Mouse (Mus musculus) midbrain, postnatal 0 days (tissue): Measurements from ENCODE around the gene Krtap1-5. TPM values are rescaled to one million over a fixed set of nuclear protein-coding genes. Genes with fewer than 3 reads are reported as not detected.

Source experiments
- ATAC-seq: fragments of 200-750 bp; cut with Nextera tagmentation; 2 replicates; pipeline ENCODE4 v1.8.0; 2017; ENCODE audit warnings: moderate number of reproducible peaks, mild to moderate bottlenecking, moderate TSS enrichment, moderate library complexity; ENCODE audit not compliant: low FRiP score
- DNase-seq: peaks from one replicate; pipeline ENCODE4 v3.0.0-alpha.2; 2015; ENCODE audit warnings: low spot score
- H3K27ac ChIP-seq: fragments of 300-500 bp; sonication (generic); 2 replicates; pipeline ENCODE4 v1.5.1; 2014; ENCODE audit warnings: low read depth, mild to moderate bottlenecking, low read length, mixed read lengths
- H3K27me3 ChIP-seq: fragments of 300-500 bp; sonication (generic); 2 replicates; pipeline ENCODE4 v1.6.1; 2014; ENCODE audit warnings: low read length, control low read depth, mixed read lengths; ENCODE audit not compliant: insufficient read depth
- H3K36me3 ChIP-seq: fragments of 300-500 bp; sonication (generic); 2 replicates; pipeline ENCODE4 v1.6.1; 2014; ENCODE audit warnings: low read length, control low read depth, mixed read lengths; ENCODE audit not compliant: insufficient read depth
- H3K4me1 ChIP-seq: fragments of 300-500 bp; sonication (generic); 2 replicates; pipeline ENCODE4 v1.6.1; 2014; ENCODE audit warnings: mild to moderate bottlenecking, control low read depth, antibody characterized with exemption, low read length, mixed read lengths; ENCODE audit not compliant: insufficient read depth
- H3K4me2 ChIP-seq: fragments of 300-500 bp; sonication (generic); 2 replicates; pipeline ENCODE4 v1.6.1; 2014; ENCODE audit warnings: low read depth, mild to moderate bottlenecking, low read length, mixed read lengths; ENCODE audit not compliant: poor library complexity, severe bottlenecking
- H3K4me3 ChIP-seq: fragments of 300-500 bp; sonication (generic); 2 replicates; pipeline ENCODE4 v1.5.1; 2014; ENCODE audit warnings: low read depth, mild to moderate bottlenecking, low read length, moderate library complexity
- H3K9ac ChIP-seq: fragments of 300-500 bp; sonication (generic); replicated peaks from 2 replicates; pipeline ENCODE4 v1.6.1; 2014; ENCODE audit warnings: mild to moderate bottlenecking, low read length, moderate library complexity, mixed read lengths; ENCODE audit not compliant: poor library complexity, severe bottlenecking
- H3K9me3 ChIP-seq: fragments of 300-500 bp; sonication (generic); 2 replicates; pipeline ENCODE4 v1.6.1; 2016; ENCODE audit warnings: low read length, control low read depth
- CTCF ChIP-seq: IDR thresholded peaks from 2 replicates; pipeline ENCODE4 v1.5.1; 2016; ENCODE audit warnings: antibody characterized with exemption, mild to moderate bottlenecking
- WGBS: fragments of 180-500 bp; shearing (Covaris S2); extraction: QIAGEN DNeasy Blood & Tissue Kit; methylation state at CpG from one replicate; pipeline ENCODE4 v1.1.7; 2014; 5-methylcytosine and 5-hydroxymethylcytosine counted together
- polyA plus RNA-seq: library from polyadenylated mRNA; unstranded; fragments of >200 nt; fragmentation: Nextera tagmentation; extraction: Ambion mirVana; gene quantifications from 2 replicates; pipeline ENCODE4 v1.2.1, GENCODE M21; 2015
- total RNA-seq: library from RNA; depleted of rRNA; stranded (reverse); fragments of >200 nt; gene quantifications from 2 replicates; pipeline ENCODE4 v1.2.3, GENCODE M21; 2014; rRNA removed

The Krtap1-5 gene
- total and polyA plus RNA-seq, 2 experiments from 2014 or later = not detected

GRCm38 (mm10) chr11:99556195-99556594 lies 24.6 kb downstream of the Krtap1-5 start:
- H3K4me3 ChIP-seq = no peak overlapping the region
- H3K4me1 ChIP-seq = no peaks in the 10 kb centered on the region
- no peak overlapping the region for H3K27ac ChIP-seq
- no peaks in the 10 kb centered on the region for H3K9me3 ChIP-seq
- no peaks in the 10 kb centered on the region for H3K27me3 ChIP-seq
- 86% methylated on average over 2 of the region's 2 CpGs for WGBS
- no peak for TF ChIP-seq CTCF
- ATAC-seq (no peak), DNase-seq (no peak)
- H3K4me2 ChIP-seq = no peak overlapping the region
- H3K9ac ChIP-seq = no peak overlapping the region
- H3K36me3 ChIP-seq = no peaks in the 10 kb centered on the region

DNA sequence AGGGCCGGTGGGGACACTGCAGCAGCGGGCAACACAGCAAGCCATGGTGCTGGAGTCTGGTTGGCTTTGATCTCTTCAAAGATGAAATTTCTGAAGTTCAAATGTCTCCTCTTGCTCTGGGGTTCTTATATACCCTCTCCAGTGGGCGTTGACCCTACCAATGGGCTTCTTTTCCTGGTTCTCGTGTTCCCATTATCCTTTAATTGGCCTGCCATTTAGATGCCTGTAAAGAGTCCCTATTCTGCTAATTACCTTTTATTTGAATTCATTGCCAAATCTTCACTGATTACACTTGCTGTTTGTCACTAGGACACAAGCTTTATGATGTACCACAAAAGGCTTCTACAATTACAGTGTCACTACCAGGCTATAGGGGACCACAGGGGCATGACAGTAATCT lies 30.1 kb downstream of the Krtap1-5 start, which contains the start of gene Krtap3-3:
Gene Krtap3-3 (minus strand): TSS at position 101 of the 400 bp plus-strand sequence.
- H3K27me3 ChIP-seq = no peaks in the 10 kb centered on the region
- no peaks in the 10 kb centered on the region for H3K36me3 ChIP-seq
- no peak within 1 kb of the TSS for H3K4me2 ChIP-seq
- no peaks in the 10 kb centered on the region for H3K4me1 ChIP-seq
- ATAC-seq = no peak
- H3K9ac ChIP-seq = no peak within 1 kb of the TSS
- 82% methylated on average over 3 of the region's 4 CpGs for WGBS
- H3K4me3 ChIP-seq = no peak within 1 kb of the TSS
- H3K9me3 ChIP-seq = no peaks in the 10 kb centered on the region
- DNase-seq = no peak
- no peak within 1 kb of the TSS for H3K27ac ChIP-seq
- no peak for TF ChIP-seq CTCF

- Histone ChIP-seq H3K27me3 (no peaks in the 10 kb centered on the region), H3K4me2 (no peak overlapping the region), H3K9me3 (no peaks in the 10 kb centered on the region), H3K9ac (no peak overlapping the region), H3K36me3 (no peaks in the 10 kb centered on the region), H3K4me1 (no peaks in the 10 kb centered on the region), H3K4me3 (no peak overlapping the region), H3K27ac (no peak overlapping the region)
- TF ChIP-seq CTCF = no peak
- DNase-seq = no peak
- ATAC-seq = no peak
Measured at GRCm38 (mm10) chr11:99547892-99548291, 32.9 kb downstream of the Krtap1-5 start.

GRCm38 (mm10) chr11:99539721-99540120 lies 41.1 kb downstream of the Krtap1-5 start:
- no peak overlapping the region for H3K4me3 ChIP-seq
- peak overlapping the region; percentile 12; the same call in 1 of the 2 replicates for H3K4me2 ChIP-seq
- H3K4me1 ChIP-seq = no peaks in the 10 kb centered on the region
- DNase-seq (peak; percentile 83), ATAC-seq (no peak)
- no peak overlapping the region for H3K27ac ChIP-seq
- 51% methylated on average over 9 of the region's 9 CpGs for WGBS
- TF ChIP-seq CTCF = no peak
- no peaks in the 10 kb centered on the region; the same call in 1 of the 2 replicates for H3K27me3 ChIP-seq
- H3K9me3 ChIP-seq = no peaks in the 10 kb centered on the region
- H3K36me3 ChIP-seq = no peaks in the 10 kb centered on the region
- H3K9ac ChIP-seq = no peak overlapping the region

Other genes starting within 250 kb of the Krtap1-5 start
Only the 30 nearest of the 36 such genes appear.
- gene Krt28, start 206.1 kb downstream of the Krtap1-5 start, total RNA-seq = 0.93 TPM in 1 of 2 replicates, not detected in the other
- gene Krt28, start 206.1 kb downstream of the Krtap1-5 start, polyA plus RNA-seq = 0.33 and 0.66 TPM in 2 replicates
- 6.7 and 18.3 TPM in 2 replicates for gene Krt10, start 191.7 kb downstream of the Krtap1-5 start, total RNA-seq
- 35.7 and 39.2 TPM in 2 replicates for gene Krt10, start 191.7 kb downstream of the Krtap1-5 start, polyA plus RNA-seq
- 2.0 TPM in 1 of 2 replicates, not detected in the other for gene Krt12, start 158.8 kb downstream of the Krtap1-5 start, total RNA-seq
- gene Krt12, start 158.8 kb downstream of the Krtap1-5 start, polyA plus RNA-seq = 0.21 and 0.31 TPM in 2 replicates
- not detected in 2 replicates for gene Krt20, start 142.9 kb downstream of the Krtap1-5 start, total RNA-seq
- gene Krt20, start 142.9 kb downstream of the Krtap1-5 start, polyA plus RNA-seq = 0.13 and 0.36 TPM in 2 replicates
- 0.16 TPM in 1 of 2 replicates, not detected in the other for gene Krt23, start 87.9 kb downstream of the Krtap1-5 start, total RNA-seq
- 0.32 TPM in 1 of 2 replicates, not detected in the other for gene Krt23, start 87.9 kb downstream of the Krtap1-5 start, polyA plus RNA-seq
- gene Krt39, start 59.7 kb downstream of the Krtap1-5 start, total RNA-seq = not detected in 2 replicates
- not detected in 2 replicates for gene Krt39, start 59.7 kb downstream of the Krtap1-5 start, polyA plus RNA-seq
- not detected in 2 replicates for gene Krt40, start 37.9 kb downstream of the Krtap1-5 start, total RNA-seq
- gene Krt40, start 37.9 kb downstream of the Krtap1-5 start, polyA plus RNA-seq = not detected in 2 replicates
- not detected in 2 replicates for gene Krtap3-3, start 30.2 kb downstream of the Krtap1-5 start, total RNA-seq
- not detected in 2 replicates for gene Krtap3-3, start 30.2 kb downstream of the Krtap1-5 start, polyA plus RNA-seq
- gene Krtap3-2, start 24.2 kb downstream of the Krtap1-5 start, total RNA-seq = not detected in 2 replicates
- gene Krtap3-2, start 24.2 kb downstream of the Krtap1-5 start, polyA plus RNA-seq = not detected in 2 replicates
- gene Gm11939, start 21.6 kb downstream of the Krtap1-5 start, total RNA-seq = not detected in 2 replicates
- gene Gm11939, start 21.6 kb downstream of the Krtap1-5 start, polyA plus RNA-seq = not detected in 2 replicates
- gene Krtap3-1, start 14.4 kb downstream of the Krtap1-5 start, total RNA-seq = not detected in 2 replicates
- gene Krtap3-1, start 14.4 kb downstream of the Krtap1-5 start, polyA plus RNA-seq = not detected in 2 replicates
- not detected in 2 replicates for gene Krtap1-4, start 2.6 kb upstream of the Krtap1-5 start, total RNA-seq
- not detected in 2 replicates for gene Krtap1-4, start 2.6 kb upstream of the Krtap1-5 start, polyA plus RNA-seq
- gene Krtap1-3, start 10.3 kb upstream of the Krtap1-5 start, total RNA-seq = not detected in 2 replicates
- gene Krtap1-3, start 10.3 kb upstream of the Krtap1-5 start, polyA plus RNA-seq = not detected in 2 replicates
- not detected in 2 replicates for gene Krtap9-3, start 17.1 kb upstream of the Krtap1-5 start, total RNA-seq
- not detected in 2 replicates for gene Krtap9-3, start 17.1 kb upstream of the Krtap1-5 start, polyA plus RNA-seq
- not detected in 2 replicates for gene Gm11938, start 22.3 kb upstream of the Krtap1-5 start, total RNA-seq
- not detected in 2 replicates for gene Gm11938, start 22.3 kb upstream of the Krtap1-5 start, polyA plus RNA-seq
- not detected in 2 replicates for gene Gm11937, start 29.2 kb upstream of the Krtap1-5 start, total RNA-seq
- gene Gm11937, start 29.2 kb upstream of the Krtap1-5 start, polyA plus RNA-seq = not detected in 2 replicates
- gene Krtap2-4, start 33.8 kb upstream of the Krtap1-5 start, total RNA-seq = not detected in 2 replicates
- gene Krtap2-4, start 33.8 kb upstream of the Krtap1-5 start, polyA plus RNA-seq = not detected in 2 replicates
- not detected in 2 replicates for gene Gm11562, start 39.4 kb upstream of the Krtap1-5 start, total RNA-seq
- gene Gm11562, start 39.4 kb upstream of the Krtap1-5 start, polyA plus RNA-seq = not detected in 2 replicates
- not detected in 2 replicates for gene Krtap4-1, start 47.2 kb upstream of the Krtap1-5 start, total RNA-seq
- not detected in 2 replicates for gene Krtap4-1, start 47.2 kb upstream of the Krtap1-5 start, polyA plus RNA-seq
- gene Krtap4-2, start 54.1 kb upstream of the Krtap1-5 start, total RNA-seq = not detected in 2 replicates
- gene Krtap4-2, start 54.1 kb upstream of the Krtap1-5 start, polyA plus RNA-seq = not detected in 2 replicates
- not detected in 2 replicates for gene Krtap4-7, start 63.1 kb upstream of the Krtap1-5 start, total RNA-seq
- not detected in 2 replicates for gene Krtap4-7, start 63.1 kb upstream of the Krtap1-5 start, polyA plus RNA-seq
- not detected in 2 replicates for gene Gm11555, start 69.2 kb upstream of the Krtap1-5 start, total RNA-seq
- gene Gm11555, start 69.2 kb upstream of the Krtap1-5 start, polyA plus RNA-seq = not detected in 2 replicates
- gene Gm11563, start 77.9 kb upstream of the Krtap1-5 start, total RNA-seq = not detected in 2 replicates
- not detected in 2 replicates for gene Gm11563, start 77.9 kb upstream of the Krtap1-5 start, polyA plus RNA-seq
- not detected in 2 replicates for gene Krtap4-6, start 84.9 kb upstream of the Krtap1-5 start, total RNA-seq
- not detected in 2 replicates for gene Krtap4-6, start 84.9 kb upstream of the Krtap1-5 start, polyA plus RNA-seq
- gene Gm14190, start 109.7 kb upstream of the Krtap1-5 start, total RNA-seq = not detected in 2 replicates
- not detected in 2 replicates for gene Gm14190, start 109.7 kb upstream of the Krtap1-5 start, polyA plus RNA-seq
- not detected in 2 replicates for gene Gm14180, start 153.3 kb upstream of the Krtap1-5 start, total RNA-seq
- not detected in 2 replicates for gene Gm14180, start 153.3 kb upstream of the Krtap1-5 start, polyA plus RNA-seq
- not detected in 2 replicates for gene Gm11595, start 191.9 kb upstream of the Krtap1-5 start, total RNA-seq
- not detected in 2 replicates for gene Gm11595, start 191.9 kb upstream of the Krtap1-5 start, polyA plus RNA-seq
- gene Krtap4-8, start 199.7 kb upstream of the Krtap1-5 start, total RNA-seq = not detected in 2 replicates
- gene Krtap4-8, start 199.7 kb upstream of the Krtap1-5 start, polyA plus RNA-seq = not detected in 2 replicates
- gene Krtap4-9, start 204.2 kb upstream of the Krtap1-5 start, total RNA-seq = not detected in 2 replicates
- not detected in 2 replicates for gene Krtap4-9, start 204.2 kb upstream of the Krtap1-5 start, polyA plus RNA-seq
- not detected in 2 replicates for gene Gm11596, start 212.5 kb upstream of the Krtap1-5 start, total RNA-seq
- not detected in 2 replicates for gene Gm11596, start 212.5 kb upstream of the Krtap1-5 start, polyA plus RNA-seq